Mouse (Mus musculus) liver (tissue): ENCODE measurements around the gene Plxna2.

Experiments
- DNase-seq: peaks from one replicate; pipeline ENCODE4 v3.0.0-alpha.2; 2020; ENCODE audit warnings: mixed read lengths

Gene Plxna2

DNA sequence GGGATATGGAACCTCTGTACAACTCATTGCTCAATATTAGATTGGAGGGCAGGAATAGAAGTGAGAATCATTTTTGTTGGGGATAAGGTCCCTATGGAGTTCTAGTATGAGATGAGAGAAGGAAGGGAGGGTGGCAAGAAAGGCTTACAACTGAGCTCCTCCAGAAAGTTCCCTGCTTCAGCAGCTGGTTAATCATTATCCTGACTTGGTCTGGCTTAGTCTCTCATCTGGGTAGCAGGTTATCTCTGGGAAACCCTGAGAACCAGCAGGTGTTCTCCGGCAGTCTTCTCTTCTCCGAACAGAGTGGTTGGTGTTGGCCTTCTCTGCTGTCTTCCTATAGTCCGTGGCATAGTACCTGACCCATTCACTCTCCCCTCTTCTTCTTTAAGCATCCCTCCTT lies 5.6 kb downstream of the Plxna2 start:
- no peak for DNase-seq

DNA sequence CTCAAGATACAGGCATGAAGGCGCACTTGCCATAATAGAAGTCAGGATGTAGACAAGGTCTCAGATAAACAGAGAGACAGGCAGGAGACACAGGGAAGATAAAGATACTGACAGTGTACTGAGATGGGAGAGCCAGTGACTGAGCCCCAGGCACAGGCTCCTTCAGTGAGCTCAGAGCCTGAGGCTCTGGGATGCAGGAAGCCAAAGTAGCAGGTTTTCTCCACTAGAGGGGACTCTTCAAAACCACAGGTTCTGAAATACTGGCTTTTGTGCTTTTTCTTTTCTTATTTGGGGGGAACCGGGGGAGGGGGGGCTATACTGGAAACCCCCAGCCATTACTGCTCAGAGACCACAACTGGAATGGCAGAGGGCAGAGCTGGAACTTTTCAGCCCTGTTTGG lies 6.4 kb downstream of the Plxna2 start:
- no peak for DNase-seq

DNA sequence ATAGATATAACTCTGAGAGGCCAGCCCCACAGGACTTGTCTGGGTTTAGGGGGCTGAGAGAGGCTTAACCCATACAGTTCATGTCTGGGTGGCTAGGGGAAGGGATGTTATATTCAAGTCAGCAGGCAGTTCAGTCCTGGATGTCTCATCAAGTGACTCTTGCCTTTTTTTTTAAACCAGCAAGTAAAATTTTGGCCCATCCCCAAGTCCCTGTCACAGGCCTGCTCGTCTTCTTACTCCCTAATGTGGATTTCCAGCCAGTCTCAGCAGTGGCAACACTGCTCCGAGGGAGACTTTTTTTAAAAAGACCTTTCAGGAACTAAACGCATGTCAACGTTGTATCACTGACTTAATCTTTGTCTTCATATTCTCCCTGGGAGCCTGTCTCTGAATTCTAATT lies 7.0 kb downstream of the Plxna2 start:
- no peak for DNase-seq

DNA sequence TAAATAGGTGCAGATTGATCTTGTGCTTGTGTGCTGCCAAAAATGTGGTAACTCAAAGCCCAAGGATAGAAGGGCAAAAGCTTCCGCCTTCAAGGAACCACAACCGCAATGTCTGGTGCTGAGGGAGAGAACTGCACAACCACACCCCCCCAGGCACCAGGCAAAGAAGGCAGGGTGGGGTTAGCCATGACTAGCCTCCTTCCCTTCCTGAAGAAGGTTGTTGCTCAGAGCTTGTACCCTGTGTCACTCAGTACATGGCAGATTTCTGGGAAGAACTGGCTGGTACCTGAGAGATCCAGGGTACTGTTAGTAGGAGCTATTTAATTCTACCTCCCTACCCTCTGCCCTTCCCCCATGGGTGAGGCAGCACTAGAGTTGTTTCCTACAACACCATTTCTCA lies 8.1 kb downstream of the Plxna2 start:
- DNase-seq = no peak

DNA sequence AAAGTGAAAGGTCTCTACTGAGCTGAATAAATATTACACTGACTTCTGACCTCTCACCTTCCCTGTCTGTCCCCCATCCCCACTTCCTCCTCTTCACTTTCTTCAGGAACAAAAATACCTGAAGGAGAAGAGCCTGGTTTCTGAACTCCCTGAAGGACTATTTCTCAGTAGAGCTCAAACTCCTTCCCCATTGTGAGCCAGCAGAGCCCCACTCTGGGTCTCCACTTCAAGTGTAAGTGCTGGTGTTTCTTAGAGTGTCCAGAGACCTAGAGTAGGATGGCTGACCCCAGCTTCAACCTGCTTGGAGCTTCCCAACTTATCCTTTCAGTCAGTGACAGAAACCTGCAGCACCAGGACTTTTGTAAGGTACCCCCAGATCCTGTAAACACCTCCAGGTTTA lies 9.3 kb downstream of the Plxna2 start:
- no peak for DNase-seq

DNA sequence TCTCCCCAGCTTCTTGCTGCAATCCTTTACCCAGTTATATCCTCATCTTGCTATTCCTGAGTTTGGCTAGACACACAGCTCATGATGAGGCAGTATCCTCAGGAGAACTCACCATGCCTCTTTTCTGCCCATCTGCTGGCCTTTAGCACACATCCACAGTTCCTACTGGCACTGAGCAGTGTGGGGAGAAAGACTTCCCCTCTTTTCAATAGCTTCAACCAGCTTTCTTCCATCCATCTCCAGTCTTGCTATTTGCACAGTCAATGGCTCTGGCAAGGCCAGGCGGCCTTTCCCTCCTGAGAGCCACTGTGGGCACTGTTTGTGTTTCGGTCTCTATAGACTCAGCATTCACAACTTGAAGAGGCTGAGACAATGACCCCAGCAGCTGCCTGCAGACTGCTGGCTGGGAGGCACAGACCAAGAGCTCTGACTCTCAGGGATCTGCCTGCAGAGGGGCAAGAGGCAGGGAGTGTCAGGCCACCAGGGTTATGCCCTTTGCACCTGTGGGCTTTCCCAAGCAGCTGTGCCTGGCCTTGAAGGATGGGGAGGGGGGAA lies 11.2 kb downstream of the Plxna2 start:
- DNase-seq = no peak

DNA sequence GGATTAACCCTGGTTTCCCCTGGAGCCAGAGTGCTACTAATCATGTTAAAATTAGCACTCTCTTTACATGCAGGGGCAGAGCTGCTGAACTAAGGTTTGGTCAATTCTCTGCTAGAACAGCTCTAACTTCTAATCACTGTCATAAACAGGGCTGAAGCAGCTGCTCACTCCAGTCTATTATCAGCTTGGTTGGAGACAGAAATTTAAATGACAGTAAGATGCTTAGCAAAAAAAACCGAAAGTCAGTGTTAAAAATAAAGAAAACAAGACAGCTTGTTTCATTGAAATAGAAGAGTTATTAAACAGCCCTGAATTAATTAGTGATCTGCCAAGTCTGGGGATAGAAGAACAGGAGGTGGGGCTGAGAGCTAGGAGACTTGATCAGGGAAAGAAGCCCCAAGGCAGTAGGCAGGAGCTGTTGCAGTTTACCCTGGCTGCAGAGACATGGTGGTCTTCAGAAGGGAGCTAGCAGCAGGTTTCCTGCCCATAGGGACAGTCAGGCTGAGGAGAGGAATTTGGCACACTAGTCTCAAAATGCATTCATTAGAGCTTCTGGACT lies 12.6 kb downstream of the Plxna2 start:
- no peak for DNase-seq

DNA sequence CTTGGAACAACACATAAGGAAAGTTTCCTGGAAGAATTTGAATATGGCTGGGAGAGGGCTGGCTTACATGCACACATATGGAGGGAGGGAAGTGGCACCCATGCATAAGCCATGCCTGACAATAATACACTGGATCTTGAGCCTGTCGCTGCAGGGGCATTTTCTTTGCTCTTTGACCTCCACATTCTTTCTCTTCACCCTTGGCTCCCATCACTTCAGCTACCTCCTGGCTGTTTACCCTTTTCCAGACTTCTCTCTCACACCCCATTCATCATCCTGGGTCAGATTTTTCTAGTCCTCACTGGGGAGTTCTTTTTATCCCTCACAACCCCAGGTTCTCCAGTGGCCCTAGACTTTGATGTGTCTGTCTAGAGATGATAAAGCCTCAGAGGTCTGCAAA lies 13.6 kb downstream of the Plxna2 start:
- DNase-seq = no peak

DNA sequence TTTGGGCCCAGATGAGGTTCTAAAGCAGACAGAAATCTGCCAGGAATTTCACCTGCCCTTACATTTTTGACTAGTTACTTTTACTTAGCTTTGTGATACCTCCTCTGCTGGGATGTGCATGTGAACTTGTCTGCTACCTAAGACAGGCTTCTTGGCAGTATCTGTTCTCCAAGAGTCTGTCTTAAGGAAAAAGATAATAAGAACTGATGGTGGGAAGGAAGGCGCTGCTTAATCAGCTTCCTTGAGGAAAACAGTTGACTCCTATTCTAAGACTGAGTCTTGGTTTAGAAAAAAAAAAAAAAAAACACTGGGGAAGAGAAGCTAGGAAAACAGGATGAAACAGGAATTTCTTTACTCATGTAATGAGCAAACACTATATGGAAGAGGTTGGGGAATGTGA lies 14.0 kb downstream of the Plxna2 start:
- DNase-seq = no peak

DNA sequence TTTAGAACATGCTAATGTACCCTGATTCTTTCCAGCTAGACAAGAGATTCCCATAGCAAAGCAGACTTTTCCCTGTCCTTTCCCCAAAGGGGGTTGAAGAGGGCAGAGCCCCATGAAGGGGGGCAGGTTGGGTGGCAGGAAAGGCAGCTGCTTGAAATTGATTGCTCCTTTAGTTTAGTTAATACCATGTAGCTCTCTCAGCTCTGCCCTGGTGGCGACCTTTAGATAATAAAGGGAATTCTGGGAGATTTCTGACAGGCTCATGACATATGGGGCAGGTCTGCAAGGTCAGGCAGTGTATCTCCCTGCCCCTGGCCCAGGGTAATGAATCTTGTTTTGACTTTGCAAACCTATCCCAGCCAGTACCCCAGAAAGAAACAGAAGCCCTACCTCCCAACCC lies 17.4 kb downstream of the Plxna2 start:
- no peak for DNase-seq

DNA sequence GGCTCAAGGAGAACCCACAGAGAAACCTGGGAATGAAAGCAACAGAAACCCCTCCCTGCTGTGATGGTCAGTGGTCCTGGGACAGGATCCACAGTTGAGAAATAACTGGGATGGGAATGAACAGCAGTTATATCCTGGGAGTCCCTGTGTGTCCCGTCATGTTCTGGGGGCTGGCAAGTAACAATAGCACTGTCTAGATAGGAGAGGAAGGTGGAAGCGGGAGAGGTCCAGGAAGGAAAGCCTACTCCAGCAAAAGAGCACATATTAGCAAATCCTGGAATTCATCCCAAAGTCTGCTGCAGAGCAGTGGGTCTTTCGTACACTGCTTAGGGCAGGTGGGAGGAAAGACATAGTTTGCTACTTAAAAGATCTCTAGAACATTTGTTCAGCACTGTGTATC lies 17.9 kb downstream of the Plxna2 start:
- no peak for DNase-seq

DNA sequence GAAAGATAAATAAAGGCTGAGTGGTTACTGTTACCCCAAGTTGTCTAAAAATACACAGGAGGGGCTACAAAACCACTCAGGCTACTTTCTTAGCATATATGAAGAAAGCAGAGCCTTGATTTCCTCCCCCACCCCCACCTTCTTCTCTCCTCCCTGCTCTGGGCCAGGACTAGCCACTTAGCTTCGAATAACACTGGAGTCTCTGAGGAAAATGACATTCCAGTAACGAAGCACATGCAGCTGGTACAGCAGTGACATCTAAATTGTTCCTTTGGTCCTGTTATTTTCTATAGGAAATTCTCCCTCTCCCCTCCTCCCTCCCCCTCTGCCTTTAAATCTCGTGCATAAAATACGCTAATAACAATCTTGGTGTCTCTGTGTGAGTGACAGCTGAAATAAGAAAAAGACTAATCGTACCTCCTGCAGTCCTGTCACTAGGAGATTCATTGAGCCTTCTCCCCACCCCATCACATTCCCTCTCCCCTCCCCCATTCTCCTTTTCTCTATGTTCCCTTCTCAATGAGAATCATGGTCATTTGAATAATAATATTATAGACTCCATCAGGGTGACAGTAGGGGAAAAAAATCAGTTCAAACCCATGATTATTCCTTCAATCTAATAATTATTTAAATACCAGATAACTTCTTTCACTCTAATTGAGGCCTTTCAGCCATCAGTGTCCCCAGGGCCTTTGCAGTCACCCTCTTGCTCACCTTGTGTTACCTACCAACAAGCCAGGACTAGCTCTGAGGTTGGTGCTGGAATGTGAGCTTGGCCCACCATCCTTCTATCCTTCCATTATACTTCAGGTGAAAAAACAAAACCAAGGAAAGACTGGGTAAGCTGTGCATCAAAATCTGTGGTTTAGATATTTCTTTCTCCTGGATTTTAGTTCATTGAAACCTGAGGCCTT lies 19.6 kb downstream of the Plxna2 start:
- no peak for DNase-seq

DNA sequence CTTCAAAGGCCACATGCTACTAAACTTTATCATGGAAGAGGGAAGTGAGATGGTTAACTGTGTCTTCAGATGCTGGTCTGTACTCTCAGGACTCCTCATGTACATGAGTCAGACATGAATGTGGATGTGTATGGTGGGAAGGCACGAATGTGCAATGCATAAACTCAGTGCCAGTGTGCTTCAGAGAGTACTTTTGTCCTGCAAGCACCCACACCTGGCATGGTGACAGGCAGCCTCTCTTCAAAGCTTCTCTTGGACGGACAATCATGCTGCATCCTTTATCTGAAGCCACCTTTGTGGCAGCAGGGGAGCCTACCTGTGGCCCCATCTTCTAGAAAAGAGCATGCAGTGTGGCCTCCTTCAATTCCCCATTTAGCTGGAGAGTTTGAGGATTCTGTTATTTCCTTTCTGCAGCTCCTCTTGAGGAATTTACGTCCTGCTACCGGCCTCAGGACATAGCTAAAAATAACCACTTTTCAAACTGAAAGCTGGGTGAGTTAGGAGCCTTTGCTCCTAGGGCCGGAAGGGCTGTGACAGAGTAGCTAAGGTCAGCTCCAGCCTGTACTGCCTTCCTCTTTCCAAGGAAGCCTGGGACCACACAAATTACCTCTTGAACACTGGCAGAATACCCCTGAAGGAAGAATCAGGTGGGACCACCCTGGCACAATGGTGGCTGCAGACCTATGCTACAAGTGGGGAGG lies 23.7 kb downstream of the Plxna2 start:
- DNase-seq = no peak

DNA sequence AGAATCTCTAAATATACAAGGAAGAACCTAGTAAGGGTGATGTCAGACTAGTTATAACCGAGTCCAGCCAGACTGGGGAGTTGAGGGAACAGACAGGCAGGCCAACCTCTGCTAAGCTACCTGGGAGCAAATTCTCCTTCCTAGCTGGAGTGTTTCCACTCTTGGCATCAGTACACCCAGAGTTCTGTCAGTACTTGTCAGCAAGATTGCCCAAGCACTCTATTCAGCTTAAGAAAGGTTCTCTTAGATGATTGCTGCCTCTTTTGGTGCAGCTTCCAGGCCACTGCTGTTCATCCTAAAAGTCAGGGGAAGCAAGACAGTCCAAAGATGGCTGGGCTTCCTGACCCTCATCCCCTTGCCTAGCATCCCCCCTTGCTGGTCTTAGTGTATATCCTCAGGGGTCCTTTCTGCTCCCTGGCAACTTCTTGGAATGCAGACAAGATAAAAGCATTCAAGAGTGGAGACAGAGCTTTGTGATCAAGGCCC lies 24.3 kb downstream of the Plxna2 start:
- DNase-seq = no peak

DNA sequence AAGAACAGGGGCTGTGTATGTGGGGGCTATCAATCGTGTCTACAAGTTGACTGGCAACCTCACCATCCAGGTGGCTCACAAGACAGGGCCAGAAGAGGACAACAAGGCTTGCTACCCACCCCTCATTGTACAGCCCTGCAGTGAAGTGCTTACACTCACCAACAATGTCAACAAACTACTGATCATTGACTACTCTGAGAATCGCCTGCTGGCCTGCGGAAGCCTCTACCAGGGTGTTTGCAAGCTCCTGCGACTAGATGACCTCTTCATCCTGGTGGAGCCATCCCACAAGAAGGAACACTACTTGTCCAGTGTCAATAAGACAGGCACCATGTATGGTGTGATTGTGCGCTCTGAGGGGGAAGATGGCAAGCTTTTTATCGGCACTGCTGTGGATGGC lies 25.9 kb downstream of the Plxna2 start:
- DNase-seq = no peak

DNA sequence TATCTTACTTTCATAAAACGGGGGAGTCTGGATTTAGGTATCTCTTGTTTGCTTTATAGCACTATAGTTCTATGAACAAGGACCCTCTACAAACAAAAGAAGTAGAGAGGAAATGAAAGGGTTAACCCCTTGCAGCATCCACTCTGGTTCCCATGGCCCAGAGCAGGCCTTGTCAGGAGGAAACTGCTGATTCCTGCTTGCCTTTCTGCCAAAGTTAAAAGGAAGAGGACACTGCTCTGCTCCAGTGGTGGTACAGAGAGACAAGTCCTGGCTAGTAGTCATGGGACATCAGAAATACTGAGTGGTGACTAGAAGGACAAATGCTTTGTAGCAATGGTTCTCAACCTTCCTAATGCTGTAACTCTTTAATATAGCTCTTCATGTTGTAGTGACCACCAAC lies 27.9 kb downstream of the Plxna2 start:
- DNase-seq = no peak

DNA sequence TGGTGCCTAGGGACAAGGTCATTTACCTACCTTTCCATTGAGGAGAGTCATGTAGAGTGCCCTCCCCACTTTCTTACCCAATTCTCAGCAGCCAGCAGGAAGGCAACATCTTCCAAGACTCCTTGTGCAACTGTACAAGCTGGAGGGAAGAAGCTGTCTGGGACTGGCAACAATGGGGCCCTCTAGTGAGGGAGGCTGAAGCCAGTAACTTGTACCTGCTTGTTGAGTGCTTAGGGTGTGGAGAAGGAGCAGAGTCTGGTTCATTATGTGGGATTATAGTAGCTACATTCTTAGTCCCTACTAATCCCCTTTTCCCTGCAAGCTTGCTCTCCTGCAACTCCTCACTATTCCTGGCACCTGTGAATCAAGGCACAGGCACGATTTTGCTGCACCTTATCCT lies 32.1 kb downstream of the Plxna2 start:
- DNase-seq = no peak

DNA sequence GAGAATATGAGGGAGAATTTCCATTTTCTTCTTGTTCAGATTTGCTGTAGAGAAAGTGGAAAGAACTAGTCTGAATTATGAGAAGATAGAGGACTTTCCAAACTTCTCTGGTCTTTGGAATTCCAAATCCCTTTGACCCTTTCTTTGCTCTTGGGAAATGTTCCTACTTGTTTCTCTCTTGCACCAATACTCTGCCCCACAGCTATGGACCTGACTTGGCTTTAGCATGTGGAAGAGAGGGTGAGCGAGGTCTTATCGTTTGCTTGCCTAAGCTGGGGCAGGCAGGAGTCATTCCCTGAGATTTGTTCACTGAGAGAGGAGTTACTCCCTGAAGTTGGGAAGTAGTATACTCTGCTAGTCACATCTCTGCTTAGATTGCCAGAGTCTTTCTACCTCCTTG lies 32.5 kb downstream of the Plxna2 start:
- no peak for DNase-seq

DNA sequence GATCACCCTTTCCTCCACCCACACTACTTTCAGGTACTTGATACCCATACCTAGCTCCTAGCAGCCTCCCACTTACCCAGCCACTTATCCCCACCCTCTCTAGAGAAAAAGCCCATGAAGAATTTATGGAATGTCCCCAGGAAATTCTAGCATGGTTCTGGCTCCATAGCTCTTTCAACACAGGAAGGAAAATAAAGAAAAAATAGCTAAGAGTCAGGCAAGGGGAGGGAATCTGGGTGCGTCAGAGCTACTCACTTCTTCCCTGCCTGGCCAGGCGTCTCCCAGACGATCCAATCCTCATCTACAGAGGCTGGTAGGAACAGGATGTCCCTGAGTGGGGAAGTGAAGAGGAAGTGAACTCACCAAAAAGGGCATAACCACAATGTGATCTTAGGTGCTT lies 34.0 kb downstream of the Plxna2 start:
- no peak for DNase-seq

DNA sequence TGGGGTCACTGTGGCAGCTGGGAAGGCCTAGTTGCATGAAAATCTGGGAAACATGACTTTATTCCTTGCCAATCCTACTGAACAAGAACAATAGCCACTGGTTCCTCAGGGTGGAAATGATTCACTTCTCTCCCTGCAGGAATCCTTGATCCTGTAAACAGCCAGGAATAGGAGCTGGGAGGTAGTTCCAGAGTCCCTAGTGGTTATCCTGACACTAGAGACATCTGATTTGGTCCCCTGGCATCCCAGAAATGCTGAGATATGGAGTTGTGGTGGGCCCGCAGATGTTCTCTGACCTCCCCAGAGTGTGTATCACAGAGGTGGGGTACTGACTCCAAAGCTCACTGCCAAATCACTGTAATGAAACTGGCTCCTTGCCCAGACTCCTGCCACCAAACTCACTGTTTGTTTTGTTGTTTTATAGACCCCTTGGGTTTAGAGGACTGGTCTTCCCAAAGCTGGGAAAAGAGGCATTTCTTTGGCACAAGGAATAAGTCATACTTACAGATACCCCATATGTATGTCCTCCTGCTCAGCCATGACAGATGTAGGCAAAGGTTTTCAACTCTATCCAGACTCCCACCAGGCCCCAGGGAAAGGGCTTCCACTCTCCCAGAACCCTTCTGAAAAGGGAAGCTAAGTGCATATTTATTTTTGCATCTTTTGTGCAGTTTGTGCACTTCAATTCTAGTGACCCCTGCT lies 40.6 kb downstream of the Plxna2 start:
- DNase-seq = no peak

DNA sequence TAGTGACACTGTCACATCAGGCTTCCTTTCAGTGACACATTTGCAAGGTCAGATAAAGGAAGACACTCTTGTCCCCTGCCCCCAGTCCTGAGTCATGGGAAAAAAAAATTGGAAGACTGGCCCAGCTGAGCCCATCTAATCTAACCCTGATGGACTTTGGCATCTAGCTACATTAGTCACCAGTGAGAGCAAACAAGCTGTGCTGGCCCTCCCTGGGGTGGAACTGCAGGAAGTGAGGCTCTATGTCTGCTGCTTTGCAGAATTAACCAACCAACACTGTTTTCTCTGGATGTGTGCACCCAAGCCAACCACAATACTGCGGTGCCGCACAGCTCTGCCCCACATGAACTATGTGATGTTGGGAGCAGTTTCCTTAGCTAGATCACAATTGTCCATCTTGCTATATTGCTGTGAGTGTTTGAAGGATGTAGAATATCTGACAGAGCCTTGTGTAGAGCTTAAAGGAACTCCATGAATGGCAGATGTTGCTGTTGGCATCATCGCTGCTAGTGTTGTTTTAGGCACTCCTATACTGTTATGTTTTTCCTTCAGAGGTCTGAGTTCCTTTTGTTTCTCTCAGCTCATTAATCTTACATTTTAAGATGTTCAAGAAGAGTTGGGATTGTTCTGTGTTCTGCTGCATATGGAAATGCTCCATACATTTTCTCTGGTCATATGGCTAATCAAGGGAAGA lies 42.6 kb downstream of the Plxna2 start:
- peak; percentile 41 for DNase-seq

DNA sequence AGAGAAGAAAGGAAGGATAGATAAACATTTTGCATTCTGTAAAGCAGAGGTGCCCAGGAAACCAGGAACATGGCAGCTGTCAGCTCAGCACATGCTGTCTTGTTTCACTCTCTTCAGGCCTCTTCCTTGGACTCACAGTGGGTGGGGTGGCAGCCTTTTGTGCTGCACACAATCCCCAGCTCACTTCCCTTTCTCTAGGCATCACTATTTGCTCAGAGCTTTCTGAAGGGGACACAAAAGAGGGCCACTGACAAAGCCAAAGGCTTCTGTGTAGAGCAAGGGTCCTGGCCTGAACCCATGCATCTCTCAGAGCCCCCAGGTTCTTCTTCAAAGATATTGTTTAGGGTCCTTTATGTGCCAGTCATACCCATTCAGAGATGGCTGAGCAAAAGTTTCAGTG lies 45.0 kb downstream of the Plxna2 start:
- no peak for DNase-seq
